Mouse (Mus musculus): ENCODE measurements around the gene Aes. TPM values are rescaled to one million over a fixed set of nuclear protein-coding genes. Genes with fewer than 3 reads are reported as not detected.
A peak's percentile ranks its signal among the peaks of the same experiment; 100 is the strongest.

Gene Aes
- total RNA-seq (2014; fragmentation: Nextera tagmentation) (396 and 400 TPM in 2 replicates), total RNA-seq (2017) (182 and 238 TPM in 2 replicates), polyA plus RNA-seq (2012) (1,535 and 1,925 TPM in 2 replicates)

- no peaks in the 10 kb centered on the region for H3K27me3 ChIP-seq (ENCODE audit: insufficient read depth, low read length)
- DNase-seq (ENCODE audit: low spot score), result peak; percentile 74
Observed at GRCm38 (mm10) chr10:81559163-81559626, at the start of gene Aes. TSS of gene Aes (plus strand) at chr10:81559488.

GRCm38 (mm10) chr10:81510246-81510810 lies 49.0 kb upstream of the Aes start:
- TF ChIP-seq POLR2AphosphoS5 (IDR thresholded peaks at IDR 0.05; ENCODE audit: insufficient replicate concordance, low read depth, low read length) (no peak), GATA1 (IDR thresholded peaks at IDR 0.05; ENCODE audit: borderline replicate concordance, low read length) (no peak), TAL1 (conservative IDR thresholded peaks at IDR 0.05; ENCODE audit: low read depth, low read length) (no peak), CTCF (IDR thresholded peaks at IDR 0.05; ENCODE audit: low read depth, low read length) (no peak), GATA2 (IDR thresholded peaks at IDR 0.05; ENCODE audit: borderline replicate concordance, low read depth, low read length) (no peak)
- Histone ChIP-seq H3K9me3 (replicated peaks) (peaks cover 10% of the 10 kb centered on the region), H3K4me3 (ENCODE audit: low read depth, low read length) (no peak overlapping the region), H3K4me1 (ENCODE audit: insufficient read depth, low read depth, low read length) (peaks cover 49% of the 10 kb centered on the region), H3K27me3 (ENCODE audit: insufficient read depth, low read length) (no peaks in the 10 kb centered on the region), H3K36me3 (replicated peaks) (peaks cover 94% of the 10 kb centered on the region)
- ATAC-seq (ENCODE audit: extremely low read depth, insufficient number of reproducible peaks, low FRiP score, poor library complexity, severe bottlenecking) (peak; percentile 49; the same call in 1 of the 2 replicates), DNase-seq (ENCODE audit: low spot score) (no peak)

More at GRCm38 (mm10) chr10:81559163-81559626, at the start of gene Aes:
- H3K4me3 ChIP-seq (ENCODE audit: low read depth, low read length), result peak within 1 kb of the TSS; percentile 90
- no peak for ATAC-seq (ENCODE audit: extremely low read depth, insufficient number of reproducible peaks, low FRiP score, poor library complexity, severe bottlenecking)
- peaks cover 4% of the 10 kb centered on the region; the same call in 1 of the 2 replicates for H3K9me3 ChIP-seq (replicated peaks)
- H3K4me1 ChIP-seq (ENCODE audit: insufficient read depth, low read depth, low read length), result peaks cover 47% of the 10 kb centered on the region
- H3K36me3 ChIP-seq (replicated peaks), result peaks cover 34% of the 10 kb centered on the region
- TF ChIP-seq TAL1 (conservative IDR thresholded peaks at IDR 0.05; ENCODE audit: low read depth, low read length) (no peak), POLR2AphosphoS5 (IDR thresholded peaks at IDR 0.05; ENCODE audit: insufficient replicate concordance, low read depth, low read length) (no peak), GATA2 (IDR thresholded peaks at IDR 0.05; ENCODE audit: borderline replicate concordance, low read depth, low read length) (no peak), GATA1 (IDR thresholded peaks at IDR 0.05; ENCODE audit: borderline replicate concordance, low read length) (no peak), CTCF (IDR thresholded peaks at IDR 0.05; ENCODE audit: low read depth, low read length) (no peak)

GRCm38 (mm10) chr10:81513798-81514197 lies 45.5 kb upstream of the Aes start:
- ATAC-seq (ENCODE audit: extremely low read depth, insufficient number of reproducible peaks, low FRiP score, poor library complexity, severe bottlenecking) (no peak), DNase-seq (ENCODE audit: low spot score) (no peak)
- H3K4me3 ChIP-seq (ENCODE audit: low read depth, low read length), result no peak overlapping the region
- no peak for TF ChIP-seq GATA1 (IDR thresholded peaks at IDR 0.05; ENCODE audit: borderline replicate concordance, low read length)
- no peak for TF ChIP-seq POLR2AphosphoS5 (IDR thresholded peaks at IDR 0.05; ENCODE audit: insufficient replicate concordance, low read depth, low read length)
- no peak for TF ChIP-seq TAL1 (conservative IDR thresholded peaks at IDR 0.05; ENCODE audit: low read depth, low read length)
- no peak for TF ChIP-seq CTCF (IDR thresholded peaks at IDR 0.05; ENCODE audit: low read depth, low read length)
- no peak for TF ChIP-seq GATA2 (IDR thresholded peaks at IDR 0.05; ENCODE audit: borderline replicate concordance, low read depth, low read length)
- H3K27me3 ChIP-seq (ENCODE audit: insufficient read depth, low read length), result no peaks in the 10 kb centered on the region
- peaks cover 10% of the 10 kb centered on the region for H3K9me3 ChIP-seq (replicated peaks)
- H3K36me3 ChIP-seq (replicated peaks), result peaks cover 82% of the 10 kb centered on the region
- peaks cover 57% of the 10 kb centered on the region for H3K4me1 ChIP-seq (ENCODE audit: insufficient read depth, low read depth, low read length)

GRCm38 (mm10) chr10:81517227-81517626 lies 42.1 kb upstream of the Aes start:
- TF ChIP-seq GATA1 (IDR thresholded peaks at IDR 0.05; ENCODE audit: borderline replicate concordance, low read length), result no peak
- TF ChIP-seq POLR2AphosphoS5 (IDR thresholded peaks at IDR 0.05; ENCODE audit: insufficient replicate concordance, low read depth, low read length), result no peak
- TF ChIP-seq GATA2 (IDR thresholded peaks at IDR 0.05; ENCODE audit: borderline replicate concordance, low read depth, low read length), result no peak
- TF ChIP-seq TAL1 (conservative IDR thresholded peaks at IDR 0.05; ENCODE audit: low read depth, low read length), result no peak
- no peak for TF ChIP-seq CTCF (IDR thresholded peaks at IDR 0.05; ENCODE audit: low read depth, low read length)
- ATAC-seq (ENCODE audit: extremely low read depth, insufficient number of reproducible peaks, low FRiP score, poor library complexity, severe bottlenecking), result no peak
- H3K9me3 ChIP-seq (replicated peaks), result peaks cover 10% of the 10 kb centered on the region
- H3K4me3 ChIP-seq (ENCODE audit: low read depth, low read length), result peak overlapping the region; percentile 15; the same call in 1 of the 2 replicates
- H3K27me3 ChIP-seq (ENCODE audit: insufficient read depth, low read length), result no peaks in the 10 kb centered on the region
- DNase-seq (ENCODE audit: low spot score), result no peak
- peaks cover 59% of the 10 kb centered on the region for H3K4me1 ChIP-seq (ENCODE audit: insufficient read depth, low read depth, low read length)
- peaks cover 74% of the 10 kb centered on the region for H3K36me3 ChIP-seq (replicated peaks)

GRCm38 (mm10) chr10:81518546-81518945 lies 40.7 kb upstream of the Aes start:
- H3K4me1 ChIP-seq (ENCODE audit: insufficient read depth, low read depth, low read length), result peaks cover 62% of the 10 kb centered on the region
- peaks cover 10% of the 10 kb centered on the region for H3K9me3 ChIP-seq (replicated peaks)
- peak overlapping the region; percentile 22; the same call in 1 of the 2 replicates for H3K4me3 ChIP-seq (ENCODE audit: low read depth, low read length)
- TF ChIP-seq POLR2AphosphoS5 (IDR thresholded peaks at IDR 0.05; ENCODE audit: insufficient replicate concordance, low read depth, low read length), result no peak
- TF ChIP-seq CTCF (IDR thresholded peaks at IDR 0.05; ENCODE audit: low read depth, low read length), result peak; percentile 56
- H3K36me3 ChIP-seq (replicated peaks), result peaks cover 61% of the 10 kb centered on the region
- 0 out of 2 replicates have a peak, but pooled peaks have one; percentile 40 for ATAC-seq (ENCODE audit: extremely low read depth, insufficient number of reproducible peaks, low FRiP score, poor library complexity, severe bottlenecking)
- H3K27me3 ChIP-seq (ENCODE audit: insufficient read depth, low read length), result no peaks in the 10 kb centered on the region
- peak; percentile 47 for DNase-seq (ENCODE audit: low spot score)

- Histone ChIP-seq H3K9me3 (replicated peaks) (peaks cover 2% of the 10 kb centered on the region), H3K36me3 (replicated peaks) (peaks cover 53% of the 10 kb centered on the region), H3K27me3 (ENCODE audit: insufficient read depth, low read length) (no peaks in the 10 kb centered on the region), H3K4me1 (ENCODE audit: insufficient read depth, low read depth, low read length) (peaks cover 71% of the 10 kb centered on the region), H3K4me3 (ENCODE audit: low read depth, low read length) (peak overlapping the region; percentile 37; the same call in 1 of the 2 replicates)
- ATAC-seq (ENCODE audit: extremely low read depth, insufficient number of reproducible peaks, low FRiP score, poor library complexity, severe bottlenecking) (peak; percentile 37), DNase-seq (ENCODE audit: low spot score) (no peak)
- peak; percentile 47; the same call in 1 of the 2 replicates for TF ChIP-seq TAL1 (conservative IDR thresholded peaks at IDR 0.05; ENCODE audit: low read depth, low read length)
- no peak for TF ChIP-seq GATA1 (IDR thresholded peaks at IDR 0.05; ENCODE audit: borderline replicate concordance, low read length)
- no peak for TF ChIP-seq CTCF (IDR thresholded peaks at IDR 0.05; ENCODE audit: low read depth, low read length)
Observed at GRCm38 (mm10) chr10:81519227-81519977, 39.9 kb upstream of the Aes start.

Measured in G1E (cell line).